Mouse (Mus musculus) 416B (cell line): ENCODE measurements around the gene Treml1.

Experiments
- DNase-seq: peaks from one replicate; pipeline ENCODE4 v3.0.0; 2011; ENCODE audit warnings: low read depth

Gene Treml1

GRCm38 (mm10) chr17:48409380-48410298 lies 49.9 kb downstream of the Treml1 start, which contains the start of the genes Nfya and Oard1:
Gene Nfya (minus strand): TSS chr17:48409906.
Gene Oard1 (plus strand): TSS chr17:48410014.
- DNase-seq = peak; percentile 100

DNA sequence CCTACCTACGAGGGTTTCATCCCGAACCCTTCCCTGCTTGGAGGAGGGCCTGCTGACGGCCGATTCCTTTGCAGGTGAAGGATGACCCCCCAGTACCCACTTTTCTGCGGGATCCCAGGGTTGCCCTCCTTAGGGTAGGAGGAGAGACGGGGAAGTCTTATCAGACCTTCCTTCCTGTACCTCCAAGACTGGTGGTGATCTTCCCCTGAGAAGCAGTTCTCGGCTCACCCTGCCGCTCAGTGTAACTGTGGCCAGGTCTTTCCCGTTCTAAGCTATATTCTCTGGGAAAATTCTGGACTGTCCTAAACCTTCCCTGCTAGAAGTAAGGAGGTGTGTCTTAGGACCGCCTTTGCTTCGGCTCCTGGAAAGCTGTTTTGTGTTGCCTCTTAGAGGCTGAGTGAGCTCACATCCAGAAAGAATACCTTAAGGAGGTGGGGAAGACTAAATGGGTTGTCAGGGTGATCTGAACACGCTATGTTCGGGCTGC lies 50.6 kb downstream of the Treml1 start:
- DNase-seq = no peak

GRCm38 (mm10) chr17:48411241-48411640 lies 51.5 kb downstream of the Treml1 start:
- no peak for DNase-seq

DNA sequence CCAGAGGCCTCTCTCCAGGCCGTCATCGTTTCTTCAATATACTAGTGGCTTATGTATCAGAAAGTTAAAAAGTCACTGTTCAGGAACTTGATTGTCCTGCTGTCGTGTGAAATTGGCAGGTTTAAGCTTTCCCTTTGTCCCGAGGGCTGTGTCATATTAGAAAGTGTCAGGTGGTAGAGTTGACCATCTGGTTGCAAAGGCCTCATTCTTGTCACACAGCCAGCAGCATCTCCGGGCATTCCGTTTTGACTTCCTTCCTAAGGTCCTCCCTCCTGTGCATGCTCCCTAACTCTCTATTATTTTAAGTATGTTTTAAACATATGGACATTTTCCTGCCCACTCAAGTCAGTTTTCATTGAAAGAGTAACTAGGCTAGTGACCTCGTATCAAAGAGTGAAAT lies 56.3 kb downstream of the Treml1 start:
- DNase-seq = peak; percentile 72
